Comparison of ENCODE assay signal across 8 mouse cellular contexts in the genomic region with DNA sequence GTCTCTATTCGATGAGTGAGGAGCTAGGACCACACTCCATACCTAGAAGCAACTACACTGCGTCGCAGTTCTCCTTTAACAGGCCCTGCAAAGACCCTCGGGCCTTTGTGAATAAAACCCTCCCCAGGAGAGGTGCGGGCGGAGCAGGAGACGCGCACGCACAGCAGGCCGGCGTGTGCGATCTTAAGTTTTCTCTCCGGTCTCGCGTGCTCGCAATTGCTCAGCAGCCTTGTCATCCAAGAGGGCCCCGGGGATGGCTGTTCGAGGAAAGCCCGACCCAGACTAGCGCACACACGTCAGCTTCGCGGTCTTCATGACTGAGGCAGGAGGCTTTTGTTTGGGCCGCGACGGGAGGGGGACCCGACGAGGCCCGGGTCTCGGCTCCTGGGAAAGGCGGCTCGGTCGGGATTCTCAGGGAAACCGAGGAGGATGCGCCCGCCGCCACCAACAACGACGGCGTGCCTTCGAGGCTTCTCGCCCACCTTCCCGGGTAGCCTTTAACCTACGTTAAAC. TPM values are rescaled to one million over a fixed set of nuclear protein-coding genes. Genes with fewer than 3 reads are reported as not detected.
DNase-seq lines count a peak whose midpoint lies in the region; ATAC-seq and TF ChIP-seq lines count a peak whose summit lies in the region.

No protein-coding gene starts in this region.

- no peak for DNase-seq in heart, adult 9 months (ENCODE audit: low spot score in 2 of 2)
- DNase-seq in MN1 (ENCODE audit: low spot score): peak; percentile 75
- peak; percentile 70 for DNase-seq in embryonic facial prominence, embryonic 11.5 days (ENCODE audit: low spot score)
- DNase-seq in heart, postnatal 0 days (ENCODE audit: low spot score): no peak
- DNase-seq in layer of hippocampus, postnatal 25 days (ENCODE audit: extremely low spot score in 1 of 2, low spot score in 1 of 2): peak; percentile 35 to 46
- peak; percentile 67 for DNase-seq in lung, postnatal 10 days
- DNase-seq in right cerebral cortex, postnatal 10 days (ENCODE audit: low spot score in 2 of 2): peak; percentile 82 to 83

- WGBS in heart, embryonic 12.5 days: under 1% methylated on average over 44 of the region's 44 CpGs
- WGBS in embryonic facial prominence, embryonic 11.5 days: under 1% methylated on average over 44 of the region's 44 CpGs
- under 1% methylated on average over 44 of the region's 44 CpGs for whole genome bisulfite sequencing in heart, postnatal 0 days

- TF ChIP-seq EP300 in heart, postnatal 0 days (IDR thresholded peaks at IDR 0.05; ENCODE audit: low read depth): no peak

- H3K27ac ChIP-seq in heart, embryonic 12.5 days (ENCODE audit: poor library complexity, severe bottlenecking): peak overlapping the region; percentile 99
- H3K27ac ChIP-seq in embryonic facial prominence, embryonic 11.5 days (replicated peaks; ENCODE audit: low read depth, low read length): peak overlapping the region; percentile 98
- H3K27ac ChIP-seq in heart, postnatal 0 days (ENCODE audit: low read depth): peak overlapping the region; percentile 97

- no peak for TF ChIP-seq CTCF in heart, postnatal 0 days (IDR thresholded peaks at IDR 0.05; ENCODE audit: low read depth)

- H3K9me3 ChIP-seq in heart, embryonic 12.5 days (replicated peaks): no peaks in the 10 kb centered on the region
- H3K9me3 ChIP-seq in embryonic facial prominence, embryonic 11.5 days (replicated peaks; ENCODE audit: control insufficient read depth, low read length): no peaks in the 10 kb centered on the region
- no peaks in the 10 kb centered on the region for H3K9me3 ChIP-seq in heart, postnatal 0 days (replicated peaks; ENCODE audit: control insufficient read depth, low read length)

- peak overlapping the region; percentile 84 for H3K4me2 ChIP-seq in heart, embryonic 12.5 days
- H3K4me2 ChIP-seq in embryonic facial prominence, embryonic 11.5 days (ENCODE audit: low read depth, low read length): peak overlapping the region; percentile 83
- peak overlapping the region; percentile 77 for H3K4me2 ChIP-seq in heart, postnatal 0 days (ENCODE audit: low read depth, low read length)

- peak overlapping the region; percentile 79 for H3K4me3 ChIP-seq in heart, embryonic 12.5 days
- peak overlapping the region; percentile 94 for H3K4me3 ChIP-seq in embryonic facial prominence, embryonic 11.5 days (ENCODE audit: low read depth, low read length)
- peak overlapping the region; percentile 89 for H3K4me3 ChIP-seq in heart, postnatal 0 days (ENCODE audit: low read depth, low read length)

- H3K4me1 ChIP-seq in heart, embryonic 12.5 days (replicated peaks): peaks cover 6% of the 10 kb centered on the region; the same call in 1 of the 2 replicates
- no peaks in the 10 kb centered on the region for H3K4me1 ChIP-seq in embryonic facial prominence, embryonic 11.5 days (ENCODE audit: control insufficient read depth, insufficient read depth, low read length)
- peaks cover 14% of the 10 kb centered on the region for H3K4me1 ChIP-seq in heart, postnatal 0 days (ENCODE audit: control insufficient read depth, insufficient read depth)

- ATAC-seq in heart, embryonic 12.5 days (ENCODE audit: insufficient number of reproducible peaks, low FRiP score): peak; percentile 59
- peak; percentile 74 for ATAC-seq in embryonic facial prominence, embryonic 11.5 days (replicated peaks; ENCODE audit: insufficient number of reproducible peaks, low FRiP score, low TSS enrichment, low read depth)
- ATAC-seq in heart, postnatal 0 days (ENCODE audit: insufficient read depth, low read depth): peak; percentile 25

- H3K9ac ChIP-seq in heart, embryonic 12.5 days: peak overlapping the region; percentile 90
- H3K9ac ChIP-seq in embryonic facial prominence, embryonic 11.5 days (replicated peaks; ENCODE audit: low read length): peak overlapping the region; percentile 93
- H3K9ac ChIP-seq in heart, postnatal 0 days (replicated peaks; ENCODE audit: low read depth, low read length): peak overlapping the region; percentile 96

- no peaks in the 10 kb centered on the region for H3K36me3 ChIP-seq in heart, embryonic 12.5 days
- H3K36me3 ChIP-seq in embryonic facial prominence, embryonic 11.5 days (replicated peaks; ENCODE audit: control insufficient read depth, insufficient read depth, low read depth, low read length): no peaks in the 10 kb centered on the region
- no peaks in the 10 kb centered on the region for H3K36me3 ChIP-seq in heart, postnatal 0 days (replicated peaks; ENCODE audit: control insufficient read depth, insufficient read depth, low read length)

- H3K27me3 ChIP-seq in heart, embryonic 12.5 days (replicated peaks): no peaks in the 10 kb centered on the region
- H3K27me3 ChIP-seq in embryonic facial prominence, embryonic 11.5 days (ENCODE audit: control insufficient read depth, insufficient read depth, low read length): no peaks in the 10 kb centered on the region
- H3K27me3 ChIP-seq in heart, postnatal 0 days (ENCODE audit: control insufficient read depth, insufficient read depth, low read length): no peaks in the 10 kb centered on the region

RNA-seq across cellular contexts. Expression of a gene that starts 0.5 kb away (rescaled TPM):
- 8.7 and 11.1 TPM in 2 replicates for polyA plus RNA-seq in heart, embryonic 12.5 days (2016; fragmentation: Nextera tagmentation; extraction: Ambion mirVana)
- 11.6 and 11.9 TPM in 2 replicates for polyA plus RNA-seq in embryonic facial prominence, embryonic 11.5 days (2014; fragmentation: Nextera tagmentation; extraction: Ambion mirVana)
- total RNA-seq in heart, postnatal 0 days (2014; rRNA removed; ENCODE audit: low replicate concordance): 30.5 and 38.5 TPM in 2 replicates
- 5.3 and 6.1 TPM in 2 replicates for polyA plus RNA-seq in heart, postnatal 0 days (2015; fragmentation: Nextera tagmentation; extraction: Ambion mirVana)
- total RNA-seq in layer of hippocampus, postnatal 25 days (2021): 10 to 100 TPM; 83.2 to 97.1 TPM

Comparison
In these comparisons a context has a peak if more than half of its experiments do, and no peak if none do; other contexts are left out.
1. DNase-seq: peak in MN1 (single experiment), embryonic facial prominence, embryonic 11.5 days (single experiment), layer of hippocampus, postnatal 25 days (2 of 2), lung, postnatal 10 days (single experiment) and right cerebral cortex, postnatal 10 days (2 of 2); none in heart, adult 9 months (0 of 2) and heart, postnatal 0 days (single experiment).
2. Peak in every context shown above with its lines, with median percentiles within 50 percentile points of each other: ATAC-seq, H3K27ac ChIP-seq, H3K4me2 ChIP-seq, H3K4me3 ChIP-seq and H3K9ac ChIP-seq.